Mouse (Mus musculus) neural tube, postnatal 0 days (tissue): ENCODE measurements around the gene Cand2. TPM values are rescaled to one million over a fixed set of nuclear protein-coding genes. Genes with fewer than 3 reads are reported as not detected.

ENCODE experiments used
- microRNA-seq: library from miRNA; unstranded; fragments of <30 nt; microRNA quantifications from one replicate; pipeline ENCODE4, GENCODE M21; 2016
- polyA plus RNA-seq: library from polyadenylated mRNA; unstranded; fragments of >200 nt; fragmentation: Nextera tagmentation; extraction: Ambion mirVana; gene quantifications from 2 replicates; pipeline ENCODE4 v1.2.1, GENCODE M21; 2015

The Cand2 gene
- polyA plus RNA-seq, result 4.8 and 6.0 TPM in 2 replicates

DNA sequence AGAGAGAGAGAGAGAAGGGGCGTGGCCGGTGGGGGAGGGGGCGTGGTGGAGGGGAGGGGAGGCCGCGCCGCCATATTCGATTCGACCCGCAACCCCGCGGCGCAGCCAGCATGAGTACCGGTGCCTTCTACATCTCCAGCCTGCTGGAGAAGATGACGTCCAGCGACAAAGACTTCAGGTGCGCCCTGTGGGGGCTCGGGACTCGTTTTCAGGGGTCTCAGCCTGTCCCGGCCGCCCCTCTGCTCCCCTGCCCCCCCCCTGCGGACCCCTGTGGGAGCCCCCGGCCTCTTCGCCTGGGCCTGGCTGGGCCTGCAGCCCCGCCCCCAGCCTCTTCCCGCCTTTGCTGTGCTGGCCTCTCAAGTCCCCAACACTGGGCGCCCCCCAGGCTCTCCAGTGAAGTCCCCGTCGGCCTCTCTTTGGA is at the start of gene Cand2:
Cand2 (plus strand) TSS at position 38 of the 421 bp plus-strand sequence.

DNA sequence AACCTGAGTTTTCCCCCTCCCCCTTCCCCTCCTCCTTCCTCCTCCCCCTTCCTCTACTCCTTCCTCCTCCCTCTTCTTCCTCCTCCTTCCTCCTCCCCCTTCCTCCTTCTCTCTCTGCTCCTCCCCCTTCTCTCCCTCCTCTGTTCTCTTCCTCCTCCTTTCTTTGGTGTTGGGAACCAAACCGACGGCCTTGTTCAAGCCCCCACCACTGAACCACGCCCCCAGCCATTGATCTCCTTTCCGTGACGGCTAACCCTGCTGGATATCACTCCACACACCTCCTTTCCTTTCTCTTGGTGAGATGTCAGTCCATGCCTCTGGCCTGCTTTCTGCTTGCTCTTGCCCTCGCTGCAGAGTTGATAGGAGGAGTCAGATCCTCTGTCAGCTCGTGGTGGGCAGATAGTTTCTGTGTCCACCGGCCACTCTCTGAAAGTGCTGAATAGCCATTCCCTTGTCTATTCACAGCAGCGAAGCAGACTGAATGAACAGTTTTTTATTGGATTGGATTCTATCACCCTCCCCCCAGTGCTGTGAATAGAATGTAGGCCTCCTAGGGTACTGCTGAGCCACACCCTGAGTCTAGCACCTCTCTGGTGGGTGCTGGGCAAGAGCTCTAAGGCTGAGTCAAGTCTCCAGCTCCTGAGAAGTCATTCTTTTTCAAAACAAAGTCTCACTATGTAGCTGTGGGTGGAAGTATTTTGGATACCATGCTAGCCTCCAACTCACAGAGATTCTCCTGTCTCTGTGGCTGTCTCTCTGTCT is 12.2 kb upstream of the Cand2 start, which contains the start of gene Tmem40:
Tmem40 (minus strand) TSS at position 416 of the 762 bp plus-strand sequence.

DNA sequence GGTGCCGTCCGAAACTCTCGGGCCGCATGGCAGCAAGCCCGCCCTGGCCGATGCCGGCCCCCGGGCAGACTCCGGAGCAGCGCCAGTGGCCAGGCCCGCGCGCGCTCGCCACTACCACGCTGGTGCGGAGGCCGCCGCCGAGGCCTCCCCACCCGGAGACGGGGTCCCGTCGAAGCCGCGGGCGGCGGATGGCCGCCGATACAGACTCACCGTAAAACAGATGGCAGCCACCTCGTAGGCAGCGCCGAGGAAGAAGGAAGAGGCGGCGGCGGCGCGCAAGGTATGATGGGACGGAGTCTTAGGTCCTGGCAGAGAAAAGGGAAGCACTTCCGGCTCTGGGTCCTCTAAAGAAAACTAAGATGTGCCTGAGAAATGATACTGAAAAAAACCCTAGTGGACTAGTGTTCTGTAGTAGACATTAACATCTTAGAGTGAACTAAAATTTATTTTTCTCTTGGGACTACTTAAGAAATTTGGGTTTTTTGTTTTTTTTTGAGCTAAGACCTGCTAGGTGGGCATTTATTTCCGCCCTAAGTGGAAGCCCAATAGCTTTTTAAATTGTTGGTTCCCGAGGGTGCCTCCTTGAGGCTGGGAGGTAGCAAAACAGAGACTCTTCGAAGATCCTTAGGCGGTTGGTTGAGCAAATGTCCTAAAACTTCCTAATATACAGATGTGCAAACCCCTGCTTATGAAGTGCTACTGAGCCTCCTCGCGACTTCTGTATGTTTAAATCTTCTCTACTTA is 34.3 kb downstream of the Cand2 start, which contains the start of gene Rpl32:
Rpl32 (minus strand) TSS at position 260 of the 744 bp plus-strand sequence.

DNA sequence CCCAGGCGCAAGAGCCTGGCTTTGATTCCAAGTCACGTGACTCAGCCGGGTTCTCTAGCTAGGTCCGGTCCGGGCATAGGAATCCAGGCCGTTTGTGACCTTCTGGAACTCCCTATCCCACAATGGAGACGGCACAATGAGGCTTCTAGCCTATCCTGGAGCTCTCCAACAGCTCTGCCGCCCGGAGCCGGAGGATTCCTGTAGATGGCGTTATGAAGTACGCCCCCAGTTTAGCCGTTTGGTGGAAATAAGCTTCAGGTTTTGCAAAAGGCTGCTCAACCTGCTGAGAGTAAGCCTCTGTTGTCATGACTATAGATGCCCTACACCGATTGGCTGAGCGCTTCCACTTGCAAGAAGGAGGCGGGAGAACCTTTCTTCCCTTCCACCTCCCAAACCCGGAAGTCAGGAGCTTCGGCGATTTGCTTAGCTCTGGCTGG is 63.8 kb downstream of the Cand2 start, which contains the start of gene Efcab12:
Efcab12 (minus strand) TSS at position 252 of the 437 bp plus-strand sequence.

DNA sequence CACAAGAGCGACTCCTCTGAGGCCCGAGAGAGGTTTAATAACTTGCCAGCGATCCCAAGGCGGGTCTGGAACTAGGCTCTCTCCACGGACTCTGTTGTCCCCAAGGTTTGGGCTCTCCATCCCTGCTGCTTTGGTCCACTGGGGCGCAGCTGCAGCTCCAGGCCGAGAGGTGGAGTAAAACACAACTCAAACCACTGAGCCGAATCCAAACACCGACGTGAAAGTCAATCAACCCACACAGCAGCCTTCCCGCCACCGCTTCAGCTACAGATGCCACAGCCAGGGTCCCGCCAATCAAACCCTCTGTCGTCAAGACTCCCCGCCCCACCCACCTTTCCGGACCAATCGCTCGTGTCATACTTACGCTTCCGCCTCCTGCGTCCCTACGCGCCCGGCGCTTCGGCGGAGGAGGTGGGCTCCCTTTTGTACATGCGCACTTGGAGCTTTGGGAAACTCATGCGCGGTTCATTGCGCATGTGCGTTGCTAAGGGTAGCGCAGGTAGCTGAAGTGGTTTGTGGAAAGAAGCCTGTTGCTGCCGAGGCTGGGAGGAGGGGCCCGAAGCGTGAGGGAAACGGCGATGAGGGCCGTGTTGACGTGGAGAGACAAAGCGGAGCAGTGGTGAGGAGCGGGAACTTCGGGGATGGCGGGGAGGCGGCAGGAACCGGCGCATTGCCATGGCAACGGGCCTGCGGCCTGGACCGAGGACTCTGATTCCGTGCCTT is 78.9 kb downstream of the Cand2 start, which contains the start of the genes Mbd4 and Ift122:
Mbd4 (minus strand) TSS at position 281 of the 723 bp plus-strand sequence.
Ift122 (plus strand) TSS at position 380 of the 723 bp plus-strand sequence.

Small RNA genes lying within 50 kb of the gene (microRNA-seq; reads per million reads assigned to microRNA genes)
- not detected for gene Mir7660

Other genes with a start within 250 kb of the Cand2 start
- gene Tsen2, start 229.9 kb upstream of the Cand2 start, polyA plus RNA-seq, result 29.9 and 31.4 TPM in 2 replicates
- gene Mkrn2os, start 182.0 kb upstream of the Cand2 start, polyA plus RNA-seq, result 0.23 and 0.47 TPM in 2 replicates
- gene Mkrn2, start 172.6 kb upstream of the Cand2 start, polyA plus RNA-seq, result 35.4 and 41.0 TPM in 2 replicates
- 84.7 and 94.4 TPM in 2 replicates for gene Raf1, start 97.9 kb upstream of the Cand2 start, polyA plus RNA-seq
- gene Tmem40, start 12.1 kb upstream of the Cand2 start, polyA plus RNA-seq, result 1.4 and 2.0 TPM in 2 replicates
- gene Rpl32, start 34.2 kb downstream of the Cand2 start, polyA plus RNA-seq, result 931 and 1,167 TPM in 2 replicates
- 1.5 and 1.6 TPM in 2 replicates for gene Efcab12, start 63.9 kb downstream of the Cand2 start, polyA plus RNA-seq
- gene Mbd4, start 78.8 kb downstream of the Cand2 start, polyA plus RNA-seq, result 6.6 and 7.7 TPM in 2 replicates
- gene Ift122, start 78.9 kb downstream of the Cand2 start, polyA plus RNA-seq, result 19.4 and 20.3 TPM in 2 replicates
- gene Rho, start 157.2 kb downstream of the Cand2 start, polyA plus RNA-seq, result 0.66 TPM in 1 of 2 replicates, not detected in the other
- gene H1foo, start 170.4 kb downstream of the Cand2 start, polyA plus RNA-seq, result not detected in 2 replicates
- gene Plxnd1, start 220.5 kb downstream of the Cand2 start, polyA plus RNA-seq, result 4.3 and 7.3 TPM in 2 replicates